Comparison of ENCODE assay signal across 27 mouse cellular contexts in the genomic region with DNA sequence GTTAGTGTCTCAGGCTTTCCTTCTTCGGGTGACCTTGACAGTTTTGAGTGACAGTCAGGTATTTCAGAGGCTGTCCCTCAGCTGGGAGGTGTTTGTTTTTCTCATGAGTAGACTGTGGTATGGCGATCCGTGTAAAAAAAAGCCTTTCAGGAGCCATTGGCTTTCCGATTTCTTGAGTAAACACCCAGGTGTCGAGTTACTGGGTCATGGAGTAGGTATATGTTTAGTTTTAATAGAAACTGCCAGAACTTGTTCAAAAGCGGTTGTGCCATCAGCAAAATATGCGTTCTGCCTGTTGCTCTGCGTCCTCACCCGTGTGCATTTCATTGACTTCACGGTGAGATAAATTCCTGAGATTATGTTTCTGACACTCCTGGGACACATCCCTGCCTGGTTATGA. TPM values are rescaled to one million over a fixed set of nuclear protein-coding genes. Genes with fewer than 3 reads are reported as not detected.
DNase-seq lines count a peak whose midpoint lies in the region; ATAC-seq and TF ChIP-seq lines count a peak whose summit lies in the region.
"Had no signal": no experiment of that assay in that cellular context is flagged by ENCODE, and none has a peak within 500 bp of the region (broad histone marks: within the 10 kb centered on the region; RNA-seq: fewer than 3 reads in every experiment).

No protein-coding gene starts in this region.

- H3K9me3 ChIP-seq in lung, embryonic 14.5 days (ENCODE audit: low read depth, low read length): no peaks in the 10 kb centered on the region
- no peaks in the 10 kb centered on the region for H3K9me3 ChIP-seq in hindbrain, embryonic 13.5 days
- H3K9me3 ChIP-seq: forebrain, embryonic 12.5 days; heart, embryonic 12.5 days; hindbrain, embryonic 10.5 days; midbrain, embryonic 12.5 days had no signal

- no peak overlapping the region for H3K4me3 ChIP-seq in lung, embryonic 14.5 days (ENCODE audit: low read depth, low read length)
- H3K4me3 ChIP-seq in hindbrain, embryonic 13.5 days: no peak overlapping the region
- no peak overlapping the region for H3K4me3 ChIP-seq in layer of hippocampus, adult 2 months
- H3K4me3 ChIP-seq: erythroblast, embryonic 14.5 days; forebrain, embryonic 12.5 days; gastrocnemius, adult 2 months; heart, embryonic 12.5 days; hindbrain, embryonic 10.5 days; midbrain, embryonic 12.5 days had no signal

- 20% methylated on average over 10 of the region's 10 CpGs for WGBS in lung, embryonic 14.5 days
- WGBS in hindbrain, embryonic 13.5 days: 73% methylated on average over 10 of the region's 10 CpGs

- H3K4me1 ChIP-seq in lung, embryonic 14.5 days (ENCODE audit: insufficient read depth): no peaks in the 10 kb centered on the region
- no peaks in the 10 kb centered on the region for H3K4me1 ChIP-seq in hindbrain, embryonic 13.5 days (replicated peaks)
- H3K4me1 ChIP-seq: forebrain, embryonic 12.5 days; heart, embryonic 12.5 days; hindbrain, embryonic 10.5 days; midbrain, embryonic 12.5 days had no signal

- peak; percentile 49 for DNase-seq in lung, embryonic 14.5 days
- no peak for DNase-seq in lung, postnatal 10 days
- DNase-seq in urinary bladder, postnatal 14 days (ENCODE audit: low spot score): peak; percentile 16
- no peak for DNase-seq in urinary bladder, adult 2 months (ENCODE audit: low spot score)
- DNase-seq in forelimb bud, embryonic 11.5 days (ENCODE audit: low read depth, low spot score): peak; percentile 30
- DNase-seq in layer of hippocampus, adult 2 months (ENCODE audit: low spot score in 2 of 2): no peak
- DNase-seq: adrenal gland, adult 2 months; cerebellum, adult 11 months; cerebellum, adult 9-11 months; gastrocnemius, adult 2 months; heart, postnatal 10 days; kidney, adult 9 months; kidney, postnatal 36 days; liver, postnatal 0 days; thymus, postnatal 4 days had no signal

- no peaks in the 10 kb centered on the region for H3K36me3 ChIP-seq in lung, embryonic 14.5 days (ENCODE audit: insufficient read depth)
- H3K36me3 ChIP-seq in hindbrain, embryonic 13.5 days: no peaks in the 10 kb centered on the region
- H3K36me3 ChIP-seq: forebrain, embryonic 12.5 days; heart, embryonic 12.5 days; hindbrain, embryonic 10.5 days; midbrain, embryonic 12.5 days had no signal

- TF ChIP-seq CTCF in lung, embryonic 14.5 days (IDR thresholded peaks at IDR 0.05; ENCODE audit: low read depth): no peak
- TF ChIP-seq CTCF in layer of hippocampus, adult 2 months (conservative IDR thresholded peaks at IDR 0.05): no peak

- ATAC-seq in lung, embryonic 14.5 days (ENCODE audit: insufficient read depth): no peak; the same call in 1 of the 2 replicates
- no peak for ATAC-seq in hindbrain, embryonic 13.5 days (ENCODE audit: low FRiP score)
- ATAC-seq: hindbrain, postnatal 0 days; intestine, embryonic 16.5 days; liver, postnatal 0 days had no signal

- no peak overlapping the region for H3K4me2 ChIP-seq in lung, embryonic 14.5 days
- H3K4me2 ChIP-seq in hindbrain, embryonic 13.5 days: no peak overlapping the region
- H3K4me2 ChIP-seq: forebrain, embryonic 12.5 days; heart, embryonic 12.5 days; liver, embryonic 11.5 days; midbrain, embryonic 12.5 days had no signal

- H3K27ac ChIP-seq in lung, embryonic 14.5 days (ENCODE audit: low read depth): no peak overlapping the region
- no peak overlapping the region for H3K27ac ChIP-seq in hindbrain, embryonic 13.5 days
- H3K27ac ChIP-seq in layer of hippocampus, adult 2 months: no peak overlapping the region
- H3K27ac ChIP-seq: forebrain, embryonic 12.5 days; gastrocnemius, adult 2 months; hindbrain, embryonic 10.5 days; hindbrain, postnatal 0 days; midbrain, embryonic 12.5 days had no signal

- no peaks in the 10 kb centered on the region for H3K27me3 ChIP-seq in lung, embryonic 14.5 days (ENCODE audit: insufficient read depth, low read length)
- no peaks in the 10 kb centered on the region for H3K27me3 ChIP-seq in hindbrain, embryonic 13.5 days
- H3K27me3 ChIP-seq: forebrain, embryonic 12.5 days; heart, embryonic 12.5 days; midbrain, embryonic 12.5 days had no signal

- H3K9ac ChIP-seq in lung, embryonic 14.5 days: no peak overlapping the region
- H3K9ac ChIP-seq in hindbrain, embryonic 13.5 days: no peak overlapping the region
- H3K9ac ChIP-seq: forebrain, embryonic 12.5 days; heart, embryonic 12.5 days; liver, postnatal 0 days; midbrain, embryonic 12.5 days had no signal

RNA-seq across cellular contexts. Expression of gene Ikzf3, which starts 25.4 kb away (rescaled TPM):
- polyA plus RNA-seq in lung, embryonic 14.5 days (2014; fragmentation: Nextera tagmentation; extraction: Ambion mirVana): 0.14 and 0.32 TPM in 2 replicates
- polyA plus RNA-seq in urinary bladder, adult 2 months (2012; rRNA removed): 8.6 and 10.1 TPM in 2 replicates
- 0.21 and 0.35 TPM in 2 replicates for polyA plus RNA-seq in hindbrain, embryonic 13.5 days (2015; fragmentation: Nextera tagmentation; extraction: Ambion mirVana)
- under 1 TPM in 1 of 2 experiments, not detected in 1; 0.20 TPM for total RNA-seq in layer of hippocampus, adult 2 months (2021)
- total RNA-seq: granulocyte monocyte progenitor cell, adult 5-6 weeks; hindbrain, postnatal 0 days had no signal
- polyA plus RNA-seq: C2C12; erythroblast, embryonic 14.5 days had no signal

RNA-seq across cellular contexts. Expression of gene Zpbp2, which starts 30.4 kb away (rescaled TPM):
- polyA plus RNA-seq in lung, embryonic 14.5 days (2014; fragmentation: Nextera tagmentation; extraction: Ambion mirVana): 0.57 TPM in 1 of 2 replicates, not detected in the other
- 1.4 and 2.5 TPM in 2 replicates for polyA plus RNA-seq in urinary bladder, adult 2 months (2012; rRNA removed)
- 0.14 TPM in 1 of 2 replicates, not detected in the other for polyA plus RNA-seq in hindbrain, embryonic 13.5 days (2015; fragmentation: Nextera tagmentation; extraction: Ambion mirVana)
- total RNA-seq in layer of hippocampus, adult 2 months (2021): not detected
- total RNA-seq: gastrocnemius, adult 2 months; heart, postnatal 10 days; hindbrain, postnatal 0 days; left cerebral cortex, postnatal 14 days had no signal
- polyA plus RNA-seq: C2C12; forebrain, embryonic 12.5 days had no signal

Comparison
In these comparisons a context has a peak if more than half of its experiments do, and no peak if none do; other contexts are left out.
1. DNase-seq: peak in lung, embryonic 14.5 days (single experiment), urinary bladder, postnatal 14 days (single experiment) and forelimb bud, embryonic 11.5 days (single experiment); none in lung, postnatal 10 days (single experiment), urinary bladder, adult 2 months (single experiment) and layer of hippocampus, adult 2 months (0 of 2).